Mouse (Mus musculus): ENCODE measurements around the gene Dhrs7c. TPM values are rescaled to one million over a fixed set of nuclear protein-coding genes. Genes with fewer than 3 reads are reported as not detected.

The Dhrs7c gene
- polyA plus RNA-seq, 1 experiment from 2014 or later: 0.87 TPM

- ATAC-seq (replicated peaks; ENCODE audit: low FRiP score): no peak
- WGBS: 50% methylated on average over 2 of the region's 2 CpGs
- Histone ChIP-seq H3K4me3 (replicated peaks) (no peak overlapping the region), H3K36me3 (no peaks in the 10 kb centered on the region), H3K9ac (no peak overlapping the region), H3K4me1 (no peaks in the 10 kb centered on the region), H3K27me3 (no peaks in the 10 kb centered on the region), H3K27ac (no peak overlapping the region), H3K9me3 (replicated peaks) (no peaks in the 10 kb centered on the region), H3K4me2 (no peak overlapping the region)
These were observed 57.0 kb downstream of the Dhrs7c start for GRCm38 (mm10) chr11:67855035-67855434.

- Histone ChIP-seq H3K27me3 (no peaks in the 10 kb centered on the region), H3K4me1 (peaks cover 12% of the 10 kb centered on the region), H3K4me3 (replicated peaks) (no peak overlapping the region), H3K4me2 (no peak overlapping the region), H3K9ac (no peak overlapping the region), H3K9me3 (replicated peaks) (no peaks in the 10 kb centered on the region), H3K36me3 (no peaks in the 10 kb centered on the region), H3K27ac (no peak overlapping the region)
- ATAC-seq (replicated peaks; ENCODE audit: low FRiP score): no peak
- WGBS: 87% methylated on average over 9 of the region's 9 CpGs
These were observed 60.5 kb downstream of the Dhrs7c start for GRCm38 (mm10) chr11:67858518-67858917.

GRCm38 (mm10) chr11:67860743-67861398, 62.9 kb downstream of the Dhrs7c start:
- H3K27ac ChIP-seq: peak overlapping the region; percentile 61
- 53% methylated on average over 7 of the region's 7 CpGs for WGBS
- H3K36me3 ChIP-seq: no peaks in the 10 kb centered on the region
- no peaks in the 10 kb centered on the region for H3K9me3 ChIP-seq (replicated peaks)
- H3K9ac ChIP-seq: no peak overlapping the region
- no peak overlapping the region for H3K4me2 ChIP-seq
- no peak overlapping the region for H3K4me3 ChIP-seq (replicated peaks)
- peaks cover 12% of the 10 kb centered on the region for H3K4me1 ChIP-seq
- no peak for ATAC-seq (replicated peaks; ENCODE audit: low FRiP score)
- H3K27me3 ChIP-seq: no peaks in the 10 kb centered on the region

GRCm38 (mm10) chr11:67861399-67861838, 63.4 kb downstream of the Dhrs7c start:
- ATAC-seq (replicated peaks; ENCODE audit: low FRiP score): no peak
- Histone ChIP-seq H3K27me3 (no peaks in the 10 kb centered on the region), H3K9me3 (replicated peaks) (no peaks in the 10 kb centered on the region), H3K4me3 (replicated peaks) (no peak overlapping the region), H3K36me3 (no peaks in the 10 kb centered on the region), H3K4me1 (peaks cover 12% of the 10 kb centered on the region), H3K9ac (no peak overlapping the region), H3K27ac (peak overlapping the region; percentile 61), H3K4me2 (peak overlapping the region; percentile 25; the same call in 1 of the 2 replicates)
- WGBS: 5% methylated on average over 7 of the region's 7 CpGs

GRCm38 (mm10) chr11:67865100-67865499, 67.1 kb downstream of the Dhrs7c start:
- 60% methylated on average over 5 of the region's 5 CpGs for WGBS
- no peak for ATAC-seq (replicated peaks; ENCODE audit: low FRiP score)
- H3K27ac ChIP-seq: no peak overlapping the region
- peaks cover 12% of the 10 kb centered on the region for H3K4me1 ChIP-seq
- no peaks in the 10 kb centered on the region for H3K27me3 ChIP-seq
- H3K9ac ChIP-seq: no peak overlapping the region
- H3K9me3 ChIP-seq (replicated peaks): no peaks in the 10 kb centered on the region
- H3K36me3 ChIP-seq: no peaks in the 10 kb centered on the region
- H3K4me3 ChIP-seq (replicated peaks): no peak overlapping the region
- no peak overlapping the region for H3K4me2 ChIP-seq

Other genes starting within 250 kb of the Dhrs7c start
- gene Rcvrn, start 102.9 kb upstream of the Dhrs7c start, polyA plus RNA-seq (2015; fragmentation: Nextera tagmentation; extraction: Ambion mirVana): not detected in 2 replicates
- 0.17 and 0.19 TPM in 2 replicates for gene Glp2r, start 27.0 kb upstream of the Dhrs7c start, polyA plus RNA-seq (2015; fragmentation: Nextera tagmentation; extraction: Ambion mirVana)
- not detected in 2 replicates for gene Gsg1l2, start 23.6 kb upstream of the Dhrs7c start, polyA plus RNA-seq (2015; fragmentation: Nextera tagmentation; extraction: Ambion mirVana)
- gene Usp43, start 124.0 kb downstream of the Dhrs7c start, polyA plus RNA-seq (2015; fragmentation: Nextera tagmentation; extraction: Ambion mirVana): 2.0 and 2.6 TPM in 2 replicates
- 1.2 and 1.5 TPM in 2 replicates for gene Cfap52, start 167.5 kb downstream of the Dhrs7c start, polyA plus RNA-seq (2015; fragmentation: Nextera tagmentation; extraction: Ambion mirVana)
- 51.1 and 52.4 TPM in 2 replicates for gene Stx8, start 168.0 kb downstream of the Dhrs7c start, polyA plus RNA-seq (2015; fragmentation: Nextera tagmentation; extraction: Ambion mirVana)